Mouse (Mus musculus): ENCODE results near the gene Slc37a1. TPM values are rescaled to one million over a fixed set of nuclear protein-coding genes. Genes with fewer than 3 reads are reported as not detected.

Gene Slc37a1
- polyA plus RNA-seq, 1 experiment from 2014 or later = 14.7 TPM

GRCm38 (mm10) chr17:31332333-31332732 lies 45.7 kb downstream of the Slc37a1 start:
- Histone ChIP-seq H3K4me1 (replicated peaks; ENCODE audit: control insufficient read depth, insufficient read depth) (no peaks in the 10 kb centered on the region), H3K9me3 (ENCODE audit: control insufficient read depth, low read length) (no peaks in the 10 kb centered on the region), H3K27ac (replicated peaks) (no peak overlapping the region), H3K36me3 (ENCODE audit: control insufficient read depth, insufficient read depth, low read length) (no peaks in the 10 kb centered on the region), H3K27me3 (ENCODE audit: control insufficient read depth, insufficient read depth, low read length) (no peaks in the 10 kb centered on the region), H3K4me3 (ENCODE audit: low read depth, low read length) (no peak overlapping the region), H3K4me2 (replicated peaks; ENCODE audit: low read depth) (no peak overlapping the region), H3K9ac (ENCODE audit: low read length) (no peak overlapping the region)
- DNase-seq (ENCODE audit: low spot score) (no peak), ATAC-seq (ENCODE audit: low FRiP score, low TSS enrichment) (no peak)
- WGBS = 45% methylated on average over 1 of the region's 1 CpGs
- TF ChIP-seq EP300 (optimal IDR thresholded peaks at IDR 0.05) (no peak), CTCF (IDR thresholded peaks at IDR 0.05; ENCODE audit: low read depth) (peak; percentile 61)

- H3K4me2 ChIP-seq (replicated peaks; ENCODE audit: low read depth) = no peak overlapping the region
- no peak for DNase-seq (ENCODE audit: low spot score)
- H3K4me1 ChIP-seq (replicated peaks; ENCODE audit: control insufficient read depth, insufficient read depth) = no peaks in the 10 kb centered on the region
- 83% methylated on average over 11 of the region's 11 CpGs for WGBS
- no peak overlapping the region for H3K9ac ChIP-seq (ENCODE audit: low read length)
- H3K36me3 ChIP-seq (ENCODE audit: control insufficient read depth, insufficient read depth, low read length) = no peaks in the 10 kb centered on the region
- TF ChIP-seq EP300 (optimal IDR thresholded peaks at IDR 0.05) (no peak), CTCF (IDR thresholded peaks at IDR 0.05; ENCODE audit: low read depth) (no peak)
- ATAC-seq (ENCODE audit: low FRiP score, low TSS enrichment) = no peak
- H3K9me3 ChIP-seq (ENCODE audit: control insufficient read depth, low read length) = no peaks in the 10 kb centered on the region
- H3K27me3 ChIP-seq (ENCODE audit: control insufficient read depth, insufficient read depth, low read length) = no peaks in the 10 kb centered on the region
- H3K4me3 ChIP-seq (ENCODE audit: low read depth, low read length) = no peak overlapping the region
- no peak overlapping the region for H3K27ac ChIP-seq (replicated peaks)
Observed at GRCm38 (mm10) chr17:31334509-31335260, 48.1 kb downstream of the Slc37a1 start.

DNA sequence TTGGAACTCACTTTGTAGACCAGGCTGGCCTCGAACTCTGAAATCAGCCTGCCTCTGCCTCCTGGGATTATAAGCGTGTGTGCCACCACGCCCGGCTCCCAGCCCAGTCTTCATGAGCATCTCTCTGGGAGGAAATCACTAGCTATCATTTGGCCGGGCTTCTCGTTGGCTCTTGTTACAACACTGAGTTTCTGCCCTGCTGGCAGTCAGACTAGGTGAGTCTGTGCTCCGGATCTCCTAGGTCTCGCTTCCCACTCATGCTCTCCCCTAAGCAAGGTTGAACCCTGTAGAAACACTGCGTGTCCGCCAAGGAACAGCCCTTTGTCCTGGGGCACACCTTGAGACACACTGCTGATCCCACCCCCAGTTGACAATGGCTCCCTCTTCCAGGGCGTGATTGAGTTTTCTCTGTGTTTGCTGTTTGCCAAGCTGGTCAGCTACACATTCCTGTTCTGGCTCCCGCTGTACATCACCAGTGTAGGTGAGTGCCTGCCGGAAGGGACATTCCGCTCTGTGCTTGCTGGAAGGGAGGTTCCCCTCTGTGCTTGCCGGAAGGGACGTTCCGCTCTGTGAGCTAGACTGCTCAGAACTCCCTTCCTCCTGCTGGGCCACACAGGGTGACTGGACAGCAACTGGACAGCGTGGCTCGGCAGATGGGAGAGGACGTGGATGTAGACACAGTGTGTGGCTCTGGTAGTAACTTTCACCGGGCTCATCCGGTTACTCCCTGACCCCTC lies 48.9 kb downstream of the Slc37a1 start:
- no peak overlapping the region for H3K4me2 ChIP-seq (replicated peaks; ENCODE audit: low read depth)
- WGBS = 67% methylated on average over 22 of the region's 22 CpGs
- ATAC-seq (ENCODE audit: low FRiP score, low TSS enrichment) (peak; percentile 61), DNase-seq (ENCODE audit: low spot score) (peak; percentile 44)
- no peak overlapping the region for H3K4me3 ChIP-seq (ENCODE audit: low read depth, low read length)
- H3K9ac ChIP-seq (ENCODE audit: low read length) = no peak overlapping the region
- no peaks in the 10 kb centered on the region for H3K4me1 ChIP-seq (replicated peaks; ENCODE audit: control insufficient read depth, insufficient read depth)
- no peaks in the 10 kb centered on the region for H3K36me3 ChIP-seq (ENCODE audit: control insufficient read depth, insufficient read depth, low read length)
- no peak overlapping the region for H3K27ac ChIP-seq (replicated peaks)
- H3K27me3 ChIP-seq (ENCODE audit: control insufficient read depth, insufficient read depth, low read length) = no peaks in the 10 kb centered on the region
- H3K9me3 ChIP-seq (ENCODE audit: control insufficient read depth, low read length) = no peaks in the 10 kb centered on the region
- TF ChIP-seq EP300 (optimal IDR thresholded peaks at IDR 0.05) = no peak

DNA sequence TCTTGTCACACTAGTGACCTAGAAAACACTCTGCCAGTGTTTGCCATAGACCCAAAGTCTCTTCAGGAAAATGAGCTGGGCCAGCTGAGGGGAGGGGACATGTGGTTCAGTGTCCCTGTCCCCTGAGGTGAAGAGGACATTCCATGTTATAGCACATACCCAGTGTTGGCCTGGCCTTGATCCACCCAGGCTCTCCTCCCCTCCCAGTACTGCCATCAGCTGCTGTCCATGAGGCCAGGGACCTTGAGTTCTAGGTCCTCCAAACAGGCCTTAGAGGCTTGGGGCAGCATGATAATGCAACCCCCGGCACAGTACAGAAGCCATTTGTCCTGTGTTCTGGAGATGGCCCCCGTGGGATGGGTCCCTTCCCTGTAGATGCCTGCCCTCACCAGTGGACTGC lies 53.2 kb downstream of the Slc37a1 start:
- no peaks in the 10 kb centered on the region for H3K9me3 ChIP-seq (ENCODE audit: control insufficient read depth, low read length)

GRCm38 (mm10) chr17:31342191-31342590 lies 55.6 kb downstream of the Slc37a1 start:
- no peaks in the 10 kb centered on the region for H3K27me3 ChIP-seq (ENCODE audit: control insufficient read depth, insufficient read depth, low read length)
- H3K9me3 ChIP-seq (ENCODE audit: control insufficient read depth, low read length) = no peaks in the 10 kb centered on the region
- no peak overlapping the region for H3K4me2 ChIP-seq (replicated peaks; ENCODE audit: low read depth)
- ATAC-seq (ENCODE audit: low FRiP score, low TSS enrichment) (no peak), DNase-seq (ENCODE audit: low spot score) (no peak)
- no peak overlapping the region for H3K9ac ChIP-seq (ENCODE audit: low read length)
- H3K27ac ChIP-seq (replicated peaks) = no peak overlapping the region
- H3K4me1 ChIP-seq (replicated peaks; ENCODE audit: control insufficient read depth, insufficient read depth) = no peaks in the 10 kb centered on the region
- TF ChIP-seq CTCF (IDR thresholded peaks at IDR 0.05; ENCODE audit: low read depth) (no peak), EP300 (optimal IDR thresholded peaks at IDR 0.05) (no peak)
- H3K4me3 ChIP-seq (ENCODE audit: low read depth, low read length) = no peak overlapping the region
- H3K36me3 ChIP-seq (ENCODE audit: control insufficient read depth, insufficient read depth, low read length) = no peaks in the 10 kb centered on the region
- WGBS = 79% methylated on average over 6 of the region's 6 CpGs

More for the DNA sequence above, 53.2 kb downstream of the Slc37a1 start:
- DNase-seq (ENCODE audit: low spot score) (no peak), ATAC-seq (ENCODE audit: low FRiP score, low TSS enrichment) (no peak)
- Histone ChIP-seq H3K4me2 (replicated peaks; ENCODE audit: low read depth) (no peak overlapping the region), H3K27ac (replicated peaks) (no peak overlapping the region), H3K4me1 (replicated peaks; ENCODE audit: control insufficient read depth, insufficient read depth) (no peaks in the 10 kb centered on the region), H3K36me3 (ENCODE audit: control insufficient read depth, insufficient read depth, low read length) (no peaks in the 10 kb centered on the region), H3K27me3 (ENCODE audit: control insufficient read depth, insufficient read depth, low read length) (no peaks in the 10 kb centered on the region), H3K9ac (ENCODE audit: low read length) (no peak overlapping the region), H3K4me3 (ENCODE audit: low read depth, low read length) (no peak overlapping the region)
- TF ChIP-seq EP300 (optimal IDR thresholded peaks at IDR 0.05) (no peak), CTCF (IDR thresholded peaks at IDR 0.05; ENCODE audit: low read depth) (no peak)
- WGBS = 93% methylated on average over 2 of the region's 2 CpGs

All from stomach, postnatal 0 days (tissue).